Mouse (Mus musculus) hindbrain, embryonic 11.5 days (tissue): Measurements from ENCODE around the gene Samd5. TPM values are rescaled to one million over a fixed set of nuclear protein-coding genes. Genes with fewer than 3 reads are reported as not detected.

Experiments used
- ATAC-seq: fragments of 200-750 bp; cut with Nextera tagmentation; 2 replicates; pipeline ENCODE4 v1.8.0; 2017; ENCODE audit warnings: mild to moderate bottlenecking, moderate TSS enrichment, moderate library complexity; ENCODE audit not compliant: low FRiP score
- DNase-seq: peaks from one replicate; pipeline ENCODE4 v3.0.0-alpha.2; 2015; ENCODE audit warnings: low spot score
- H3K27ac ChIP-seq: fragments of 300-500 bp; sonication (generic); 2 replicates; pipeline ENCODE4 v1.5.1; 2014; ENCODE audit warnings: mild to moderate bottlenecking, low read depth, low read length
- H3K27me3 ChIP-seq: fragments of 300-500 bp; sonication (generic); 2 replicates; pipeline ENCODE4 v1.6.1; 2014; ENCODE audit warnings: mild to moderate bottlenecking, low read length, moderate library complexity, mixed read lengths; ENCODE audit not compliant: control insufficient read depth, insufficient read depth
- H3K36me3 ChIP-seq: fragments of 300-500 bp; sonication (generic); 2 replicates; pipeline ENCODE4 v1.6.1; 2014; ENCODE audit warnings: mild to moderate bottlenecking, low read length, moderate library complexity, mixed read lengths; ENCODE audit not compliant: control insufficient read depth, insufficient read depth
- H3K4me1 ChIP-seq: fragments of 300-500 bp; sonication (generic); replicated peaks from 2 replicates; pipeline ENCODE4 v1.6.1; 2014; ENCODE audit warnings: low read length, mixed read lengths; ENCODE audit not compliant: control insufficient read depth, insufficient read depth
- H3K4me2 ChIP-seq: fragments of 300-500 bp; sonication (generic); replicated peaks from 2 replicates; pipeline ENCODE4 v1.6.1; 2014; ENCODE audit warnings: mild to moderate bottlenecking, low read depth, low read length
- H3K4me3 ChIP-seq: fragments of 300-500 bp; sonication (generic); 2 replicates; pipeline ENCODE4 v1.5.1; 2014; ENCODE audit warnings: low read depth, low read length
- H3K9ac ChIP-seq: fragments of 300-500 bp; sonication (generic); 2 replicates; pipeline ENCODE4 v1.6.1; 2014; ENCODE audit warnings: low read depth, low read length
- H3K9me3 ChIP-seq: fragments of 300-500 bp; sonication (generic); 2 replicates; pipeline ENCODE4 v1.6.1; 2016; ENCODE audit warnings: low read length; ENCODE audit not compliant: control insufficient read depth
- WGBS: fragments of 180-500 bp; shearing (Covaris S2); extraction: QIAGEN DNeasy Blood & Tissue Kit; methylation state at CpG from one replicate; pipeline ENCODE4 v1.1.7; 2014; 5-methylcytosine and 5-hydroxymethylcytosine counted together
- polyA plus RNA-seq: library from polyadenylated mRNA; unstranded; fragments of >200 nt; fragmentation: Nextera tagmentation; extraction: Ambion mirVana; gene quantifications from 2 replicates; pipeline ENCODE4 v1.2.1, GENCODE M21; 2014

The Samd5 gene
- polyA plus RNA-seq, 1 experiment from 2014 or later, result 7.3 TPM

DNA sequence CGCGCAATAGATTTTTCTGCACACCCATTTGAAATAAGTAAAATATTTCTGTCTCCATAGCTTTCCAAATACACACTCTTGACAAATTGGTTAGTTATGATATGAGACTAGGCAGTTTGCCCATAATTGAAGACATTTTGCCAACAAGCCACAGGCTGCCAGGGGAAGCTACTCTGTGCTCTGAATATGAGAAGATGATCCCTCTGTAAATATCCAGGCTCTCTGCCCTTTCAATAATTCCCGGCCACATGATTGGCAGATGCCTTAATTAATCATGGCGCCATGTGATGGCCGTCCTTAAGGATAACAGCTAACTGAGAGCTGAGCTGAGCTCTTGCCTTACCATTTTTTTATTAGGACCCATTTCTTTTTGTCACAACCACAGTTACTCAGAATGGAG, 69.4 kb downstream of the Samd5 start:
- H3K4me1 ChIP-seq, result no peaks in the 10 kb centered on the region
- DNase-seq (no peak), ATAC-seq (no peak)
- no peak overlapping the region for H3K9ac ChIP-seq
- no peak overlapping the region for H3K27ac ChIP-seq
- no peaks in the 10 kb centered on the region for H3K36me3 ChIP-seq
- no peak overlapping the region for H3K4me3 ChIP-seq
- H3K4me2 ChIP-seq, result no peak overlapping the region
- H3K9me3 ChIP-seq, result no peaks in the 10 kb centered on the region
- WGBS, result 92% methylated on average over 5 of the region's 5 CpGs
- H3K27me3 ChIP-seq, result no peaks in the 10 kb centered on the region

DNA sequence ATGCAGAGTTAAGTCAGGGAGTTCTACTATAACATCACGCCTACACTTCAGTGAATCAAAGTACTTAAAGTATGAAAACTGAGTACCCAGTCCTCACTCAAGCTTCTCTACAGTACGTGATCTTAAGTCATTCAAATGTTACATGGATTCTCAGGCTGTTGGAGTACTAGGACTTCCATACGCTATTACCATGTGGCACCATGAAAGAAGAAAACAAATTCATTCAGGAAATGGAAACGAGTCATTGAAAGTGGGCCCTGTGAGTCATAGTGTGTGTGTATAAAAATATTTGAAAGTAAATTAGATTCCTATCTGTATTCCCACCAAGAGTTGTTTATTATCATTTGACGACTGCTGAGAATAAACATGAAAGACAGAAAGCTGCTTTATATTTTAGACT, 71.7 kb downstream of the Samd5 start:
- WGBS, result 85% methylated on average over 5 of the region's 5 CpGs
- no peaks in the 10 kb centered on the region for H3K36me3 ChIP-seq
- no peaks in the 10 kb centered on the region for H3K9me3 ChIP-seq
- no peak for DNase-seq
- H3K4me3 ChIP-seq, result no peak overlapping the region
- H3K9ac ChIP-seq, result no peak overlapping the region
- no peaks in the 10 kb centered on the region for H3K27me3 ChIP-seq
- no peak overlapping the region for H3K27ac ChIP-seq
- H3K4me1 ChIP-seq, result no peaks in the 10 kb centered on the region
- no peak for ATAC-seq
- no peak overlapping the region for H3K4me2 ChIP-seq

DNA sequence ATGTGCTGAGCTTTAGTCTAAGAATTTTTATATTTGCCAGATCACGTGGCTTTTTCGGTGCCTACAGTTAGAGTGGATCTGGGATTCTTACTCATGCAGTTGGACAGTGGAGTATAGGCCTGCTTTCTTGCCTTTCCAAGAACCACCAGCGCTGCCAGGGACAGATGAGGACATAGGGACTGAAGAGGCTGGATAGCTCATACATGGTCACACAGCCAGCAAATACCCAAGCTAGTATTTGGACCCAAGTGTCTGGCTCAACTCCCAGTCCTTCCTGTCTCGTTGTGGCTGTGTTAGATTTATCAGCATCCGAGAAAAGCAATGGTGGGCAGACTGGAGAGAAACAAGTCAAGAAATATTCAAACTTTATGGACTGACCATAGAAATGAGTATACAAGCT, 72.2 kb downstream of the Samd5 start:
- Histone ChIP-seq H3K9me3 (no peaks in the 10 kb centered on the region), H3K4me2 (no peak overlapping the region), H3K27me3 (no peaks in the 10 kb centered on the region), H3K4me3 (no peak overlapping the region), H3K9ac (no peak overlapping the region), H3K4me1 (no peaks in the 10 kb centered on the region), H3K36me3 (no peaks in the 10 kb centered on the region), H3K27ac (no peak overlapping the region)
- 93% methylated on average over 5 of the region's 5 CpGs for WGBS
- DNase-seq (no peak), ATAC-seq (no peak)

DNA sequence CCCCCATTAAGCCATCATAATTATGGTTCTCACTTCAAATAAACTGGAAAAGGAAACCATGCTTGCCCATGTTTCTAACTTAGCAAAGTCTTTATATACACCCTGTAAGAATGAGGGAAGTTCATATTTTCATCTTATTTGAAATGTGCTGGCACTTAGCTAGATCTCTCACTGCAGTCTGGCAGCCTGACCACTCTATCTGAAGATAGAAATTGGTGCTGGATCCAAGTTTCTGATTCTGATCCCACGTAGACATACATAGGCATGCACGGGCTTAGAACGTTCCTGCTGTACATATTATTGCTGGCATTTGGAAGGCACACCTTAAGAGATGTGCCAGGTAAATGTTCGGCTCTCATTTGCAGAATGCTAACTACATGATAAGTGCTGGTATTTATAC, 72.6 kb downstream of the Samd5 start:
- H3K27me3 ChIP-seq, result no peaks in the 10 kb centered on the region
- 98% methylated on average over 4 of the region's 4 CpGs for WGBS
- ATAC-seq, result no peak

DNA sequence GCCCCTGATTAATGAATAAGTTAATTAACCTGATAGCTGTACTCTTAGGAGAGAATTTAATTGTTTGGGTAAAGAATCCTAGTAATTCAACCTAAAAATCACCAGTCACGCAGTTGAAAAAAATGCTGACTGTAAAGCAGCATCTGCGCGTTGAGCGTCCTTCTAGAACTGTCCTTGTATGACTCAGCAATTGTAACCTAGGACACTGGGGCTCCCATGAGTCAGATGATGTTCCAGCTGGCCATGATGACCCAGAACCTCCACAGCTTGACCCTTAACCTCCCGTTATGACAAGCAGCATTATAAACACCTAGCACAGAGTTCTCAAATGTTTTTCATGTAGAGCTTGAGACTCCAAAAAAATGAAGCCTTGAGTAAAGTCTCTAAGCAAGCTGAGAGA, 78.8 kb downstream of the Samd5 start:
- no peak overlapping the region for H3K4me3 ChIP-seq
- H3K27ac ChIP-seq, result no peak overlapping the region
- no peaks in the 10 kb centered on the region for H3K9me3 ChIP-seq
- H3K4me2 ChIP-seq, result no peak overlapping the region
- no peak for ATAC-seq
- H3K4me1 ChIP-seq, result no peaks in the 10 kb centered on the region
- no peak for DNase-seq
- H3K27me3 ChIP-seq, result no peaks in the 10 kb centered on the region
- 92% methylated on average over 5 of the region's 5 CpGs for WGBS
- H3K9ac ChIP-seq, result no peak overlapping the region
- no peaks in the 10 kb centered on the region for H3K36me3 ChIP-seq

More for the DNA sequence above, 72.6 kb downstream of the Samd5 start:
- Histone ChIP-seq H3K4me2 (no peak overlapping the region), H3K9me3 (no peaks in the 10 kb centered on the region), H3K4me3 (no peak overlapping the region), H3K4me1 (no peaks in the 10 kb centered on the region), H3K27ac (no peak overlapping the region), H3K36me3 (no peaks in the 10 kb centered on the region), H3K9ac (no peak overlapping the region)
- no peak for DNase-seq

DNA sequence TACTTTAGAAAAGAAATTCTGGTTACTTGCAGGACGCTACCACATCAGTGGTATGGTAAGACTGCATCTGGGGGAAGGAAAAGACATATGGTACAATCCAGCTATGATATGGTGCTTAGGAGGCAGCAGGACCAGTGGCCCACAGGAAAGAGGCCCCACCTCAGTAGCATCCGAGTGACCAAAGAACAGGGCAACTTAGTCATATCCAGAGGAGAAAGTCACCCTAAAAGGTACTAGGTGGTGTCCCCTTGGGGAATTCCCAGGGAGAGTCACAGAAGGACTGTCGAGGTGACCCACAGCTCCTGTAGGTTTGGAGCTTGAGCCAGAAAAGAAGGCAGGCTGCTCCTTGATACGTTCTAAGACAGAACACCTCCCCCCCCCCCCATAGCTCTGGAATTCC, 80.3 kb downstream of the Samd5 start:
- 85% methylated on average over 4 of the region's 4 CpGs for WGBS
- ATAC-seq, result no peak
- H3K27ac ChIP-seq, result no peak overlapping the region

DNA sequence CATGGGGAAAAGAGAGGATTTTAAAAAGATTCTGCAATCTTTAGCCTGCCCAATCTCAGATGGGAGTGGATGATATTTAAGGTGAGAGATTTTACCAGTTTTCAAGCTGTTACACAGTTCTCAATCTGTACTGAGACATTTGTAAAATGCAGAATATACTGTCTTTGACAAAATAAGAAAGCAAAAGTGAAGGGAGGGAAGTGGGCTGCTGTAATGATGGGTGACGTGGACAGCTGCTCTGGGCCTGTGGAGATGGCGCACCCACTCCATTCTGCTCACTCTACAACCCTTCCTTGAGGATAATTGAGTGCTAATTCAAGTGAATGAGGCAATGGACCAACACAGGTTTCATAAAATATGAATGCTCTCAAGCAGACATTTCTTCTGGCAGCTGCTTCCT, 84.4 kb downstream of the Samd5 start:
- Histone ChIP-seq H3K9me3 (no peaks in the 10 kb centered on the region), H3K27ac (no peak overlapping the region), H3K4me2 (no peak overlapping the region), H3K9ac (no peak overlapping the region), H3K27me3 (no peaks in the 10 kb centered on the region), H3K4me1 (no peaks in the 10 kb centered on the region), H3K4me3 (no peak overlapping the region), H3K36me3 (no peaks in the 10 kb centered on the region)
- no peak for ATAC-seq
- WGBS, result 97% methylated on average over 2 of the region's 2 CpGs
- DNase-seq, result no peak

More for the DNA sequence above, 80.3 kb downstream of the Samd5 start:
- Histone ChIP-seq H3K27me3 (no peaks in the 10 kb centered on the region), H3K9ac (no peak overlapping the region), H3K4me3 (no peak overlapping the region), H3K4me2 (no peak overlapping the region), H3K36me3 (no peaks in the 10 kb centered on the region), H3K9me3 (no peaks in the 10 kb centered on the region), H3K4me1 (no peaks in the 10 kb centered on the region)
- DNase-seq, result no peak

DNA sequence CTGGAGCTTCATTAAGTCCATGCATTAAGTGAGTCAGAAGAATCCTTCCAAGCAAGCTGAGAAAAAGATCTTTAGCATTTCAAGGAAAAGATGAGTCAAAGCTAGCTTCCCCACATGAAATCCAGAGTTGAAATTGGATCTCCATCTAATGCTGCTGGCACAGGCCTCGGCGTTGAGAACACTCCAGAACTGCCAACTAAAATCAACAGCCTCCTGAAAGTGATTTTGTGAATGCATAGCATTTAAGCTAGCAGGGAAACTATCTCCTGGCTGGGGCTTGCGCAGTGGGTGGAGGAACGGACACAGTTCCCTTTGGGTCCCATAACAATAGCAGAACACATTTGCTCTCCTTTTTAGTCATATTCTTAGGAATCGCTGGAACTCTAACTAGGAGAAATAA, 88.7 kb downstream of the Samd5 start:
- H3K36me3 ChIP-seq, result no peaks in the 10 kb centered on the region
- no peaks in the 10 kb centered on the region for H3K4me1 ChIP-seq
- 87% methylated on average over 5 of the region's 5 CpGs for WGBS
- DNase-seq, result no peak
- no peaks in the 10 kb centered on the region for H3K27me3 ChIP-seq
- ATAC-seq, result no peak
- H3K4me3 ChIP-seq, result no peak overlapping the region
- H3K4me2 ChIP-seq, result no peak overlapping the region
- H3K27ac ChIP-seq, result no peak overlapping the region
- H3K9me3 ChIP-seq, result no peaks in the 10 kb centered on the region
- no peak overlapping the region for H3K9ac ChIP-seq

DNA sequence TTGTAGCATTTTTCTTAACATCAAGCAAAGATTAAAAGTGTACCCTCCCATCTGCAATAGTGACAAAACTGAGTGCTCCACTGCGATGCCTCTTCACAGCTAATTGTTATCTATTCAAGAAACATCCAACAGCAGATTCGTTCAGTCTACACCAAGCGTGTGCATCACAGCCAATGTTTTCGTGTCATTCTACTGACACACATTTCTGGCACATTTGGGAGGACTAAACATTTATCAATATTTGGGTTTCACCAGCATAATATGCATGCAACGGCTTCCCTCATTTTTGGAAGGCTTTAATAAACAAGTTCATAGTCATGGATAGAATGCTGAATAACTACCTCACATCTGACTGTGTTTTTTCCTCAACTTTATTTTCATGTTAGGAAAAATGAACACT, 95.6 kb downstream of the Samd5 start:
- H3K9me3 ChIP-seq, result no peaks in the 10 kb centered on the region
- H3K27ac ChIP-seq, result no peak overlapping the region
- ATAC-seq, result no peak
- WGBS, result 91% methylated on average over 5 of the region's 5 CpGs
- H3K4me3 ChIP-seq, result no peak overlapping the region
- no peak overlapping the region for H3K9ac ChIP-seq
- no peaks in the 10 kb centered on the region for H3K27me3 ChIP-seq
- H3K4me2 ChIP-seq, result no peak overlapping the region
- DNase-seq, result no peak
- H3K36me3 ChIP-seq, result no peaks in the 10 kb centered on the region
- H3K4me1 ChIP-seq, result no peaks in the 10 kb centered on the region
